Mouse (Mus musculus) left cerebral cortex, adult 8-10 months (tissue): ENCODE data around the gene Cep112. TPM values are rescaled to one million over a fixed set of nuclear protein-coding genes. Genes with fewer than 3 reads are reported as not detected.

Source experiments
- DNase-seq, 2 experiments: peaks; one replicate each; pipeline ENCODE4 v3.0.0; 2022; ENCODE audit warnings: low spot score in 2 of 2
- total RNA-seq, 4 experiments: library from RNA; stranded (reverse); gene quantifications; 2 replicates each; pipeline ENCODE4 v1.2.4; 2022

Gene Cep112
- total RNA-seq, 4 experiments from 2014 or later = 13.1 to 19.2 (median 16.5) TPM

- no peak for DNase-seq
These were observed 19.0 kb downstream of the Cep112 start for GRCm38 (mm10) chr11:108443893-108444563.

GRCm38 (mm10) chr11:108447148-108447547 lies 22.2 kb downstream of the Cep112 start:
- DNase-seq = no peak

- peak in 1 of 2 experiments; percentile 58 for DNase-seq
These were observed 24.8 kb downstream of the Cep112 start for GRCm38 (mm10) chr11:108449811-108450210.

GRCm38 (mm10) chr11:108459599-108459998 lies 34.6 kb downstream of the Cep112 start:
- DNase-seq = no peak

- DNase-seq = peak in 1 of 2 experiments; percentile 17
These were observed 39.1 kb downstream of the Cep112 start for GRCm38 (mm10) chr11:108464138-108464537.

- no peak for DNase-seq
These were observed 39.8 kb downstream of the Cep112 start for GRCm38 (mm10) chr11:108464715-108465301.

GRCm38 (mm10) chr11:108475738-108476137 lies 50.7 kb downstream of the Cep112 start:
- DNase-seq = no peak

- no peak for DNase-seq
These were observed 51.2 kb downstream of the Cep112 start for GRCm38 (mm10) chr11:108476226-108476625.

GRCm38 (mm10) chr11:108483976-108484375 lies 59.0 kb downstream of the Cep112 start:
- DNase-seq = no peak

- DNase-seq = no peak
These were observed 63.3 kb downstream of the Cep112 start for GRCm38 (mm10) chr11:108488256-108488655.

GRCm38 (mm10) chr11:108489863-108490262 lies 64.9 kb downstream of the Cep112 start:
- DNase-seq = no peak

GRCm38 (mm10) chr11:108508190-108508589 lies 83.2 kb downstream of the Cep112 start:
- DNase-seq = no peak

- DNase-seq = no peak
These were observed 102.9 kb downstream of the Cep112 start for GRCm38 (mm10) chr11:108527725-108528363.

- no peak for DNase-seq
These were observed 107.9 kb downstream of the Cep112 start for GRCm38 (mm10) chr11:108532901-108533300.

GRCm38 (mm10) chr11:108534014-108534413 lies 109.0 kb downstream of the Cep112 start:
- DNase-seq = no peak

- no peak for DNase-seq
These were observed 128.1 kb downstream of the Cep112 start for GRCm38 (mm10) chr11:108552997-108553622.

GRCm38 (mm10) chr11:108553881-108554280 lies 128.9 kb downstream of the Cep112 start:
- no peak for DNase-seq

GRCm38 (mm10) chr11:108558544-108558943 lies 133.6 kb downstream of the Cep112 start:
- DNase-seq = no peak

GRCm38 (mm10) chr11:108559506-108559905 lies 134.5 kb downstream of the Cep112 start:
- DNase-seq = no peak

- no peak for DNase-seq
These were observed 137.1 kb downstream of the Cep112 start for GRCm38 (mm10) chr11:108562076-108562475.

GRCm38 (mm10) chr11:108586551-108587184 lies 161.7 kb downstream of the Cep112 start:
- DNase-seq = no peak
